Mouse (Mus musculus) adrenal gland, postnatal 14 days (tissue): ENCODE results near the gene Lbh. TPM values are rescaled to one million over a fixed set of nuclear protein-coding genes. Genes with fewer than 3 reads are reported as not detected.

Experiments
- DNase-seq: peaks from one replicate; pipeline ENCODE4 v3.0.0; 2021; ENCODE audit warnings: mixed read lengths
- total RNA-seq: library from RNA; stranded (reverse); gene quantifications from 2 replicates; pipeline ENCODE4 v1.2.3, GENCODE M21; 2021

Gene Lbh
- total RNA-seq, 1 experiment from 2014 or later, result 41.7 TPM

DNA sequence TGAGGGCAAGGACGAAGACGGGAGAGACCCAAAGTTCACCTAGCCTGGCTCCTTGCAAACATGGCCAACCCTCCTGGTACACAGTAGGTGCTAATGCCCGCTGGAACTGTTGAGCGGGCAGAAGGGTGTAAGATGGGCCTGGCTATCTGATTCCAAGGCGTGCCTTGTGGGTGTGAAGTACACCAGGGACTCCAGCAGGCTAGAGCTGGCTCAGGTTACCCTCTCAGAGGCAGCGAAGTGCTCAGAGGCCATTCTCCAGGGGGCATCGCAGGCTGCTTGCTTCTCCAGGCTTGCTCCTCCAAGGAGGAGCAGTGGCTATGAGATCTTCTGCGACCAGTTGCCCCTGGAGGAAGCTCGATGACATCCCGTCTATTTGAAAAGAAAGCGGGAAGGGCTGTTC lies 6.8 kb upstream of the Lbh start:
- no peak for DNase-seq

DNA sequence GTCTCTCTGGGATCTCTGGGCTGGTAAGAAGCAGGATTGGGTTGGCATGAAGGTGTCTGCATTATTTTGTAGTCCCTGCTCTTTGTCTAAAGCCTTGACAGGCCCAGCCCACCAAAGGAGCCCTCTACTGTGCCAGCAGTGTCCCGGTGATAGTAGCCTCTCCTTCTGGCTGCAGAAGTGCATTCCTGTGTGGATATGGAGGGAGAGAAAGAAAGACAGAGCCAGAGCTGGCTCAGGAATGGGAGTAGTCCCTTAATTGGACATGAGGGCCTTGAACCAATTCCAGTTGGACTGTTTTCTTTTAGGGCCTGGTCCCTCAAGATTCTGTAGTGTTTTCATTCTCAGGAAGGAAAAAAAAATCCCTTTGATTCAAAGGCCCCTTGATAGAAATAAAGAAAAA lies 6.4 kb upstream of the Lbh start:
- DNase-seq, result no peak

DNA sequence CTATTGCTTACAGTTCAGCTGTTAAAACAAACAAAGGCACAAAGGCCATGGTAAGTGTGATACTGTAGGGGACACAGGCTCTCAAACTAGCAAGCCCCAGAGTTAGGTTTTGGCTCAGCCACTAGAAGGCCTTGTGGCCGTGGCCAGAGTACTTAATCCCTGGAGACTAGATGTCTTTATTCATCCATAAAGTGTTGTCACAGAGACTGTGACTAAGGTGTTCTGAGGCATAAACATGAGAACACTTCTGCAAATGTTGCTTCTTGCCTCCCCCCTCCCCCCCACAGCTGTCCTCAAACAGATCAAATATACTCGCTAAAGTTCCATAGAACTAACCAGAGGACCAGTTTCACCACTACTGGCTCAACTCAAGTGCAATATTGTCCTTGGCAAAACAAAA lies 4.0 kb upstream of the Lbh start:
- no peak for DNase-seq

DNA sequence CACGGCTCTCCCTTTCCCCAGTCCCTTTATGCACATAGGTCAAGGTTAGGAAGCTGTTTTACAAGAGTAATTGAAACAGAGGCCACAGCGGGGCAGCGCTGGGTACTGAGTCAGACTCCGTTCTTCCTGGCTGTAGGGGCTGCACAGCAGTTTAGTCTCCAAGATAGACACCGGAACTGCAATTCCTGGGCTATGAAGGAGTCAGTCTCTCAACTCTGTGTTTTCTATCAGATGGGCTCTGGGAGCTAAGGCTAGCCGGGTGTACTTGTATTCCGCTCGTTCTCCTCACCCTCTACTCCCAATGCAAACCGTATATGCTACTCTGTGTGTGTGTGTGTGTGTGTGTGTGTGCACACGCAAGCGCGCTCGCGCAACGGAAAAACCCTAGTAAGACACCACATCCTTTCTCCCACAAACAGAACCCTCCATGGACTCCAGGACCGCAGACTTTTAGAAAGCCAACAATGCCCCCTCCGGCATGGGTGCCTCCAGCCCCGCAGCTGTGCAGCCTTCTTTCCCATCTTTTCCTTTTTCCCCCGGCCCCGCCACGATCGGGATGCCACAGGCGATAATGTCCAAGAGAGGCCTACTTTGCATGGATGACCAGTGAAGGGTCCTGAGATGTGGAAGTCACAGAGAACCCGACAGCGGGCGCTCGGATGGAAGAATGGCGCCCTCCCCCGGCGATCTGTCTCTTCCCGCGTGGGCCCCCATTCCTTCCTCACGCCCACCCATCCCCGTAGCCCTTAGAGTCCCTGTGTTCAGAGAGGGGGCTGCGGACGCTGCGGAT lies 669 bp upstream of the Lbh start:
- DNase-seq, result peak; percentile 73

DNA sequence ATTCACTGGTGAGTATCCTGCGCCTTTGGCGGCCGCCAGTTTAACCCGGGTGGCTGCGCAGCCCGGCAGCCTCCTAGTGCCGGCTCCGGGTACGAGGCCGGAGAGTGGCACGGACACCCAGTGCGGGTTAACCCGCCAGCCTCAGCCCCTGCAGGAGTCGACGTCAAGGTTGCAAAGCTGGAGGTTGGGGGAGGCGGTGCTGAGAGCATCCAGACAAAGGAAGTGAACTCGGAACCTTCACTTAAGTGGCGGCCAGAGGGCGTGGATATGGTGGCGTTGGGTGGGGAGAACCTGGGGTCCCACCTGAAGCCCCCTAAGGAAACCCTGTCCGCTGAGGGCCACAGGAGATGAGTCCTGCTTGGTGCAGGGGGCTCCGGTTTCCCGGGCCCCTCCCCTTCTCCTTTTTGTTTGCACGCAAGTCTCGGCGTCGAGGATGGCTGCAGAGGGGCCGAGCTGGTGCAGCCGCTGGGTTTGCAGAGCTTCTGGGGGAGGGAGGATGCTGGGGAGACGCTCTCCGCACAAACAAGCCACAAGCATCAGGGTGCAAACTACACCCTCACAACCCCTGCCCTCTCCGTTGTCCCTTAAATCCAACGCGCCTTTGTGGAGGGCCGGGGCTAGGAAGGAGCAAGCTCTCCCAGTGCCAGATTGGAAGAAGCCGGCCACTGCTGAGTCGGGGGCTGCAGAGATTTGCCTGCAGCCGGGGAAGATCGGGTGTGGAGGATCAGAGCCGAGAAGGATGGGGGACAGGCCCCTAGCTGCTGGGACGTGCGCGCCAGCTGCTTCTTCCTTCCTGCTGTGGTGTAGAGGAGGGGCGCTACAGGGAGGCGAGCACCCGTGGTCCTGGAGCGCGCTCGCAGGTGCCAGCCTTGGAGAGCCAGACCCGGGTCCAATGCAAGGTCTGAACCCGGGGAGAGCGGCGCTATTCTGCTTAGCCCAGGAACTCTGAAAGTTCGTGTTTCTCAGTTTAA lies 751 bp downstream of the Lbh start:
- DNase-seq, result peak; percentile 72

DNA sequence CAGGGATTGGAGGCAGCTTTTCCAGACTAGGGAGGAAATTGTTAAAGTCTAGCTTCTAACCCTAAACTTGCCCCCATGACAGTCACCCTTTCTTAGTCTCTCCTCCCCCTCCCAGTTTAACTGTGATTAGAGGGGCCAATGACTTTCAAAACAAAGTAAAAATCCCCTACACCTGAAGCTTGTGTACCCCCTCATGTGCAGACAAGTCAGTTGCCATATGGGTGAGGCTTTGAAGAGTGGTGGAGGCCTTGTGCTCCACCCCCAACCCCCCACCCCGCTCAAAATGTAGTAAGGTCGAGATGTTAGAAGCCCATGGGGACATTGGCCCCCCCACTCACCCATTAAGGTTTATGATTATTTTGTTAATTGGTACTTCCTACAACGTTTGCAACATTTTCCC lies 1.5 kb downstream of the Lbh start:
- DNase-seq, result no peak

DNA sequence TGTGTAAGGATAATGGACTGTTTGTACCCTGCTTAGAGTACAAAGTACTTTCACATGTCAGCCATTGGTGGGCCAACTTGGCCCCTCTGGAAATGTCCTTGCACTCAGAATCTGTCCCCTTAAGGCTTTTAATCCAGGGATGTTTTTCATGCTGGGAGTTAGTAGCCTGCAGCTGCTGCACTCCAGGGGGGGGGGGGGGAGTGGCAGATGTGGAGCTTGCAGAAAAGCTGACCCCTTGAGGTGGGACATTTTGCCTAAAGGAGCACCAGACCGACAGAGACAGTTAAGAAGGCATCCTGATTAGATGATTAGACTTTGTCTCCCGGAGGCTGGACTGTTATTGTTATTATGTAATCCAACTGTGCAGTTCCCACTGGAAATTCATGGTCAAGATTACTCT lies 2.3 kb downstream of the Lbh start:
- no peak for DNase-seq

DNA sequence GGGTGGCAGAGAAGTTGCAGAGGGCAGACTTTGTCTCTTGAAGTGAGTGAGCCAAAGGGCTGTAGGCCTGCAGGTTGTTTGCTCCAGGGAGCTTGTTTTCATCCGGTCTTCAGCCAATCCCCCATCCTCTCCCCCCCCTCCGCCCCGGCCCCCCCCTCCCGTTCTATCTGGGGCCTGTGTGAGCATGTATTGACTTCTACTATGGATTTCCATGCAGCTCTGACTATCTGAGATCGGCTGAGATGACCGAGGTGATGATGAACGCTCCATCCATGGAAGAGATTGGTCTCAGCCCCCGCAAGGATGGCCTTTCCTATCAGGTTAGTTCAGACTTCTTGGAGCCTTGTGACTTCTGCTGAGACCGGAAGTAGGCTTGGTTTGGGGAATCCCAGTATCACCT lies 2.9 kb downstream of the Lbh start:
- no peak for DNase-seq

DNA sequence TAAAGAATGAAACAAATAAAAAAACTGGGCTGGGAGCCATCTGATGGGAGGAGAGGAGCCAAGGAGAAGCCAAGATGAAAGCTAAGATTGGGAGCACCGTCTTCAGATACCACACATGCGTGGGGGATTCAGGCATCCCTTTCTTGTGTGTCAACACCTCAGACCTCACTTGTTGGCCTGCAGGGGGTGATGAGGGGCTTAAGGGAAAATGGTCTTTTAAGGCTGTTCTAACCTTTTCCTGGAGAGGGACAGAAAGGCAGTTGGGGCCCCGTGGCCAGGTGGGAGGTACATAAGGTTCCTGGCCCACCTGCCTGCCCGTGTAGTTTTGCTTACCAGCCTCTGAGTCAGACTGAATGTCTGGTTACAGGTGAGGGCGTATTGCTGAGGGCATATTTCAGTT lies 4.1 kb downstream of the Lbh start:
- no peak for DNase-seq

DNA sequence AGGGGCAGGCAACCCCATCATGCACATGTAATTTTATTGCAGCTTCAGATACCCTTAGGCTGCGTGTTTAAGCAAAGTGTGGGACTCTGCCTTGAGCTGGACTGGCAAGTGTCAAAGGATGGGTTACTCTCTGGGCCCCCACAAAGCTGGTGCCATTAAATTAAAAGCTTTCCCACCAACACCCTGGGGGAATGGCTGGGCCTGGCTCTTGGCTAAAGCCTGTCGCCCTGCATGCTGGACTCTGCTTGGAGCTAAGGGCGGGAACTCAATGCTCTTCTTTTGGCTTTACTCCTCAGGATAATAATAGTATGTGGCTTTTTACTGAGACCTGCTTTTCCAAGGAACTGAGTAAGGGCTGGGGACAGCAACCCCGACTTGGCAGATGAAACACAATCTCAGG lies 5.2 kb downstream of the Lbh start:
- no peak for DNase-seq

DNA sequence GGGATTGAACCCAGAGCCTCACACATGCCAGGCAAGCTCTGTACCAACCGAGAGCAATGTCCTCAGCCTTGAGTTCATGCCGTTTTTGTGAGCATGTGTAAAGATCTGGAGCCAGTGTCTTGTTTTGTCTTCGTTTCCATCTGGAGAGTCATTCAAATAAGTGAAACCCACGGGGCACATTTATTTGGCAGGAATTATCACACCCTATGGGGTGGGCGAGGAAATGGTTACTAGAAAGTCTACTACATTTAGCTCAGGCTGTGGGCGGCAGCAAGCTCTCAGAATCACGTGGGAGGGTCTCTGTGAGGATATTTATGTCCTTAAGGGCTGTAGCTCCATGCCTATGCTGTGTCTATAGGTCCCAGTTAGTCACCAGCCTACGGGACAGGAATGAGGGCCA lies 6.2 kb downstream of the Lbh start:
- no peak for DNase-seq

DNA sequence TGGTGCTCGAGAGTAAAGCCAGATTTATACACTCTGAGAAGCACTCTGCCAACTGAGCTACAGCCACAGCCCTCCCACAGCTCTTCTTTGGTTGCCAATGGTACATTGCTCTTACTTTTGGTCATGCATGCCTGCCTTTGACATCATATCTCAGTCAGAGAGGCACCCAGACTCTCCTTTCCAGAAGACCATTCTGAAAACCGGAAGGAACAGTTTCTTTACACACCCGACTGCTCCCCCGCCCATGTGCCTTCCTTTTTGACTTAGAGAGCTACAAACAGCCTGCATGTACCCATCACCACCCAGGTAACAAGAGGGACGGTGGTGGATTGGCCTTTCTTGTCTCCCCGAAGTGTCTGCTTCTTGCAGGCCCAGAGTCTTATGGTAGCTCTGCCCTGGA lies 7.0 kb downstream of the Lbh start:
- DNase-seq, result no peak

DNA sequence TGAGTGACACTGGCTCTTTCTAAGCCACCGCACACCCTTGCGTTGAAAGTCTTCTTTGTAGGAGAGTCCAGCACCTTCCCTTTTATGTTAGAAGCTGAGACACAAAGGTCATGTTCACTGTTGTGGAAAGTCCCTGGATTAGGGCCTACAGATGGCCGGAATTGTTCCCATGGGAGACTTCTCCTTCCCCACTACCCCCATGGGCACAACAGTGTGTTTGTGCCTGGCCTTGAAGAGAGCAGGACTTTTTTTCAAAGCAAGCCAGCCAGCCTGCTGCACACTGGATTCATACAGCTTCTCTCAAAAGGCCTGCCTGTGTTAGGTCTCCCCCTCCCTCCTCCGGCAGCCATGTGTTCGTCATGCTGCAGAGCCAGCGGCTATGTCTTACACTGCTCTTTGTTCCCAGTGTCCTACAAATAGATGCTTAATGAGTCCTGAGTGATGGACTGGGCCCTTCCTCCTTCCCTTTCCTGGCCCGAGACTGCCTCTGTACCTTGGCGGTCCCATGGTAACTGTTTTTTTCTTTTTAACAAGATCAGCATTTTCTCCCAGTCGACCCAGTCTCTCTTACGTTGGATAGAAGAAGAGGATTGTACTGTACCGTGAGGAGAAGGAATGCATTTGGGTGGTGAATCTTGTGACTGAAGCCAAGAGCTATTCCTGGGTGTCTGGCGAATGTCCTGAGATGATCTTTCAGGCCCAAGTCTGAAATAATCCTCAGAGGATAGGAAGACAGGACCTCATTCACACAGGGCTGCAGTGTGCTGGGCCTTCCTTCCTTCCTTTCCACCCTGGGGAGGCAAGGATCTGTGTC lies 7.9 kb downstream of the Lbh start:
- peak; percentile 60 for DNase-seq

DNA sequence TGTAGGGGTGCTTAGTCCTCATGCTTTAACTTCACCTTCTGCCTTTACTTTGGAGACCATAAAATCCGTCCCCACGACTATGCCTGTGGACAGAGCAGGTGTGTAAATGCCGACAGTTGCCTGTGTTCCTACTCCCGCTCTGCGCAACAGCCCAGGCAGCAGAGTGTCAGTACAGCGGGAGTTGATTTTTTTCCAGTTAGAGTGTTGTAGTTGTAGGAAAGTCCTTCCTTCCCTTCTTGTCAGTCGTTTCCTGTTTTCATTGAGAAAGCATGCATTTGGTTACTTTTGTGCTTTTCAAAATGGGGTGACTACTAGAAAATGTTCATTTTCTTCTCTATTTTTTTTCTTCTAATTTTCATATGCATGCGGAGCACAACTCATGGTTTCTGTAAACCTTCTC lies 8.9 kb downstream of the Lbh start:
- DNase-seq, result no peak

DNA sequence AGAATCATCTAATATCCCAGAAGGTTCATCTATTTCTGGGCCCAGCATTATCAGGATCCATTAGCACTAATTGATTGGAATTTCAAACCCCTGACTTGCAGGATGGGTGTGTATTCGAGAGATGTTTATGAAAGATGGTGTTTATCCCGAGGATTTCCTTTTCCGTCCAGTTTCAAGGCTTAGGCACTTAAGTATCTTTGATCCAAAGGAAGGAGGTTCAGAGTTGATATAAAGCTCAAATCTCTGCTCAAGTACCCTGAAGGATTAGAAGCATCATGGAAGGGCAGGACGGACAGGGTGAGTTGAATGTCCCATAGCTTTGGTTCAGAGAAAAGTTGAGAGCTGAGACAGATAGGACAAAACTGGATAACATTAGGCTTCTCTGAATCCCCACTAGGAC lies 15.0 kb downstream of the Lbh start:
- no peak for DNase-seq

DNA sequence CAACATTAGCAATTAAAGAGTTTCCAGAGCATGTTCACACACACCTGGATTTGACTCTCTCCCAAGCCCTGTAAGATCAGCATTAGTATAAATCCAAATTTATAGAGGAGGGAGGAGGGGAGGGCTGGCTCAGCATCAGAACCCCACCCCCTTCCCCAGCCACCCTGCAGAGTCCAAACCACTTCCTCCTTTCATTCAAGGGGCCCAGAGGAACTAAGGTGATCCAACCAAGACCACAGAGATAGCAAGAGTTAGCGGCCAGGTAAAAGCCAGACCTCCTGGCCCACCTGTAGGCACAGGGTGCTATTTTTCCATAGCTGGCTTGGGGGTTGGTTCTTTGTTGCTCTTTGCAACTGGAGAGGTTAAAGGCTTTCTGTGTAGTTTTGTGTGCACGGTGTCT lies 16.0 kb downstream of the Lbh start:
- DNase-seq, result no peak

DNA sequence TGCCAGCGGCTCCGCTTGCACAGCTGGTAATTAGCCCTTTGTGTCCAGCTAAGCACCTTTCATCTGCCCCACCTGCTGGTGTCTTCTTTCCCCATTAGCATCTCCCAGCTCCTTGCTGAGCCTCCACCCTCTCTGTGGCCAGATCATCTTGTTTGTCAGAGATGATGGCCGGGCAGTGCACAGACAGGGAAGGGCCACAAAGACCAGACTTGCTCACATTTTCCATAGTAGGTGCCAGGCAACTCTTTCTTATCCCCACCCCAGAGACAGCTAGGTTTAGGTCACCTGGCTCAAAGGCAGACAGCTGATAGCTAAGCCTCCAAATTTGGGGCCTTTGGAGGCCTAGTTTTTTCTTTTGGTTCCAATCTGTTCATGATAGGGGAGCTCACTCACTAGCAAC lies 16.5 kb downstream of the Lbh start:
- DNase-seq, result no peak

DNA sequence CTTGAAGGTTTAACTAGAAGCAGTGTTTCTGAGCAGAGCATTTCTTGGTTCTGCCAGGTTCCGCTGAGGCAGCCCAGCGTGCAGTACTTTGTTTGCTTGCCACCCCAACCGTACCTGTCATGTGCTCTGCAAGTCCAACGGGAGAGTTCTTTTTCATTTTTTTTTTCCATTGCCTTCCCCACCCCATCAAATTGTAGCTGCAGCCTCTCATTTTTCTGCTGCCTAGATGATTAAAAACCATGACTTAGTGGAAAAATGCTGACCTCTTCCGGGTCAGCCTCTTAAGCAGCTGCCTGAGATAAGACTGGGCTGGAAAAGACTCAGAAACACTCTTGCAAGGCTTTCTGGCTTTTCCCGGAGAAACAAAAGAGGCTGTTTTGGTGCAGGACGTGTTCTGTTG lies 17.8 kb downstream of the Lbh start:
- no peak for DNase-seq

DNA sequence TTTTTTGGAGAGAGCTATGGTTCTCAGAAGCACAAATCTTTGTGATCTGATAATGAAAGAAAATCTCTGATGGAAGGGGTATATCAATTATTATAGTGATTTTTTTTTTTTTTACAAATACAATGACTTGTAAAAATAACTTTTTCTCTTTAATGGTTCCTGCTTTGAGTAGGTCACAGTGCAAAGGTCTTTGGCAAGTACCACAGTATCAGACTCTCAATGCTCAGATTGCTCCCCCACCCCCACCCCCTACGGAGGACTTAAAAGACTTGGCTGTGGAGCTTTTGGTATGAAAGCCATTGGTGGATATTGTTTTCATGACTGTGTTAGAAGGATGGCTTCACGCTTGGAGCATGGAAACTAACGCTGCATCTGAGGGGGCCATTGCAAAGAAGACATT lies 18.2 kb downstream of the Lbh start:
- no peak for DNase-seq

DNA sequence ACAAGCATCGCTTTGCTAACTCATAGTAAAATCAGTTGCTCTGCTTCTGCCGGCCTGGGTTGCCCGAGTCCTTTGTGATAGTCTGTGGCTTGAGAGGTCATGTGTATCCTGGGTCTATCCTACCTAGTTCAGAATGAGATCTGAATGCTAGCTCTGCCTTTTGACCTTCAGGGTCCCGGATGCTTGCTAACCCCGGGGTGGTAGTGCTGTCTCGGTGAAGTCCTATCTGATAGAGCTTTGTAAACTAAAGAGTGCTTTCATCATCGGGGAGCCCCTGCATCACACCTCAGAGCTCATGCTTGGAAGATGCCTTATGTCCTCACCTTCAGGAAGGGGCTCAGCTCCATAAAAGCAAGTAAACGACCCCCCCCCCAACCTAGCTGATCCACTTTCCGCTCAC lies 19.1 kb downstream of the Lbh start:
- no peak for DNase-seq

DNA sequence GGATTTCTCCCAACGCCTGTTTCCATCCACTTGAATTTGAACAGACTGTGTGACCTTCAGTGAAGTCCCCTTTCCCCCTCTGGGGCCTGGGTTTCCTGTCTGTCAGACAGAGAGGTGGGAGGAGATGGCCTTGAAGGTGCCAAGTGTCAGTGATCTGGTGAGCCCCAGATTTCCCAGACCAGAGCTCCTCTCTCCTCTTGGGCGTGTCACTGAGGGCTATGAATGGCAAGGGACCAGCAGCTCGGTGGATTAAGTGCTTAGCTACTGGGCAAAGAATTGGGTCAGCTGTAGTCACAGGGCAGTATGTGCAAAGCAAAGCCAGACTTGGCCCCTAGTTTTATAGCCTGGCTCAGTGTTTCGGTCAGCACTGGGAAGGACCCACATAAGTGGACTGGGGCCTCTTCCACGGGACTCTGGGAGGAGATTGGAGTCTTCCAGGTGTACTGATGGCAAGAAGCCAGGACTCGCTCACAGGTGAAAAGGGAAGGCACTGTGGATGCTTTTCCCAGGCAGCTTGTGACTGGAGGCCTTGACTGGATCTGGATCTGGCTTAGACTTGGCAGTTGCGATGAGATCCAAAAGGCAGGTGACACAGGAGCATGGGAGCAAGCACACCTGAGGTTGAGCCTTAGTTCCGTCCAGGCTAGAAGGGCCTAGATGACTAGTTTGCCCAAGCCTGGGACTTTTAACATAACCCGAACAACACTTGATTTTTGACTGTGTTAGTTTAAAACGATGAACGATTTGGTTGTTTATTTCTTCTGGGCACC lies 20.1 kb downstream of the Lbh start:
- peak; percentile 22 for DNase-seq
